Mouse (Mus musculus): Measurements from ENCODE around the gene Myo1b. TPM values are rescaled to one million over a fixed set of nuclear protein-coding genes. Genes with fewer than 3 reads are reported as not detected.

Myo1b gene
- polyA plus RNA-seq, 1 experiment from 2014 or later, result 26.2 TPM

- in situ Hi-C loops (cut with MboI; ENCODE audit: low pct_unique_long_range_greater_than_20kb), result no loop called here
- no peak for TF ChIP-seq CTCF (IDR thresholded peaks at IDR 0.05)
- no peaks in the 10 kb centered on the region for H3K27me3 ChIP-seq
- no peak for DNase-seq (ENCODE audit: low read depth, low spot score)
- POLR2A ChIA-PET, result interaction anchor here (1.1 kb wide), 1 partner anchor 14 kb away, joined by 3 read pairs; no protein-coding TSS in a partner anchor
- peak; percentile 98 for ATAC-seq
- CTCF ChIA-PET, result interaction anchor here (1.3 kb wide), 1 partner anchor 177 kb away, joined by 3 read pairs; no protein-coding TSS in a partner anchor
These were observed 94.0 kb downstream of the Myo1b start for GRCm38 (mm10) chr1:51821701-51822495.

GRCm38 (mm10) chr1:51820520-51820919, 95.4 kb downstream of the Myo1b start:
- ATAC-seq (no peak), DNase-seq (ENCODE audit: low read depth, low spot score) (no peak)
- ChIA-PET CTCF (interaction anchor here (0.9 kb wide), 1 partner anchor 20 kb away, joined by 5 read pairs; no protein-coding TSS in a partner anchor), POLR2A (no interaction called here)
- H3K27me3 ChIP-seq, result no peaks in the 10 kb centered on the region
- TF ChIP-seq CTCF (IDR thresholded peaks at IDR 0.05), result no peak
- in situ Hi-C loops (cut with MboI; ENCODE audit: low pct_unique_long_range_greater_than_20kb), result no loop called here

- H3K27me3 ChIP-seq, result no peaks in the 10 kb centered on the region
- in situ Hi-C loops (cut with MboI; ENCODE audit: low pct_unique_long_range_greater_than_20kb), result no loop called here
- ChIA-PET CTCF (interaction anchor here (0.9 kb wide), 1 partner anchor 19 kb away, joined by 5 read pairs; no protein-coding TSS in a partner anchor), POLR2A (no interaction called here)
- ATAC-seq (no peak), DNase-seq (ENCODE audit: low read depth, low spot score) (no peak)
- TF ChIP-seq CTCF (IDR thresholded peaks at IDR 0.05), result no peak
These were observed 95.8 kb downstream of the Myo1b start for GRCm38 (mm10) chr1:51820013-51820441.

- in situ Hi-C loops (cut with MboI; ENCODE audit: low pct_unique_long_range_greater_than_20kb), result no loop called here
- DNase-seq (ENCODE audit: low read depth, low spot score) (no peak), ATAC-seq (no peak)
- ChIA-PET POLR2A (no interaction called here), CTCF (interaction anchor here (1.4 kb wide), 1 partner anchor 15 kb away, joined by 3 read pairs; no protein-coding TSS in a partner anchor)
- no peaks in the 10 kb centered on the region for H3K27me3 ChIP-seq
- TF ChIP-seq CTCF (IDR thresholded peaks at IDR 0.05), result no peak
These were observed 100.2 kb downstream of the Myo1b start for GRCm38 (mm10) chr1:51815636-51816035.

- H3K27me3 ChIP-seq, result no peaks in the 10 kb centered on the region
- ChIA-PET POLR2A (interaction anchor here (1.1 kb wide), 1 partner anchor 9 kb away, joined by 3 read pairs; no protein-coding TSS in a partner anchor), CTCF (interaction anchor here (1.3 to 1.4 kb wide), 2 partner anchors 15 to 30 kb away, joined by 3 read pairs; no protein-coding TSS in a partner anchor)
- no peak for TF ChIP-seq CTCF (IDR thresholded peaks at IDR 0.05)
- ATAC-seq (no peak), DNase-seq (ENCODE audit: low read depth, low spot score) (no peak)
- in situ Hi-C loops (cut with MboI; ENCODE audit: low pct_unique_long_range_greater_than_20kb), result no loop called here
These were observed 100.8 kb downstream of the Myo1b start for GRCm38 (mm10) chr1:51814854-51815630.

GRCm38 (mm10) chr1:51808847-51809246, 107.0 kb downstream of the Myo1b start:
- TF ChIP-seq CTCF (IDR thresholded peaks at IDR 0.05), result no peak
- POLR2A ChIA-PET, result no interaction called here
- DNase-seq (ENCODE audit: low read depth, low spot score) (no peak), ATAC-seq (no peak)
- in situ Hi-C loops (cut with MboI; ENCODE audit: low pct_unique_long_range_greater_than_20kb), result no loop called here
- CTCF ChIA-PET, result no interaction called here
- no peaks in the 10 kb centered on the region for H3K27me3 ChIP-seq

DNA sequence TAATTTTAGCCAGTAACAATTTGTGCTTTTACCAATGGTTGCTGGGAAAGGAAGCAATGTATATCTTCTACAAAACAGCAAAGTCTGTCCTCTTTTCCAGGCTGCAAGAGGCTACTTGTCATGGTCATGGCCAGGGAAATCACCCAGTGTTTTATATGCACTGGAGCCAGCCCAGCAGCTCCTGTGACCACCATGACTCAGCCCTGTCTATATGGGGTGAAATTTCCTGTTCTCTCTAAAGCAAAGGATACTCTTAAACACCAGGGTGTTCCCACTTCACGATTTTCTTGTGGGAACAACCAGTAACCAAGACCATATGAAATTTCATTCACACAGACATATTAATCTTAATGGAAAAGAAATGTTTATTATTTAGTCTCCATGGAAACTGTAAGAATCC, 107.6 kb downstream of the Myo1b start:
- no peak for TF ChIP-seq CTCF (IDR thresholded peaks at IDR 0.05)
- H3K27me3 ChIP-seq, result no peaks in the 10 kb centered on the region
- ChIA-PET POLR2A (no interaction called here), CTCF (no interaction called here)
- no peak for ATAC-seq
- no peak for DNase-seq (ENCODE audit: low read depth, low spot score)
- in situ Hi-C loops (cut with MboI; ENCODE audit: low pct_unique_long_range_greater_than_20kb), result no loop called here

DNA sequence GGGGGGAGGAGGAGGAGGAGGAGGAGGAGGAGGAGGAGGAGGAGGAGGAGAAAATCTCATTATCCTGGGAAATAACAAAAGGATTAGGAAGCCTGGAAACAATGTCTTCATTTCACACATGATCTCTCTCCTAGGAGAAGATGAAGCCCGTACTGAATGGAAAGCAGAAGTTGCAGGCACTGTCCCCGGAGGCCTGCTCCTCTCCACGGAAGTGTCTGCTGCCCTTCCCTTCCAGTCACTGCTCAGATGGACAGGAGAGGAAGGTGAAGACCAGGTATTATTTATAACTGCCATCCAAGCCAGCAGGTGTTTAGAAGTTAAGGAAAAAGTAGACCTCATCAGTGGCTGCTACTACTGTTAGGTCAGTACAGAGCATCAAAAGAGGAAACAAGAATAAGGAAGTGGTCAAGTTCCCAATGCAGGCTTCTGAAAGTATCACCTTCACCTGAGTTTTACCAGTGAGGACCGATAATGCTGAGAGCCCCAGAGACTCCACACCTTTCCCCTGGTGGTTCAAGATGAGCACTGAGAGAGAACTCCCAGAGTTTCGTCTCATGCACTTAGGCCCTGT, 110.7 kb downstream of the Myo1b start:
- CTCF ChIA-PET, result no interaction called here
- TF ChIP-seq CTCF (IDR thresholded peaks at IDR 0.05), result no peak
- POLR2A ChIA-PET, result no interaction called here
- no peak for ATAC-seq
- in situ Hi-C loops (cut with MboI; ENCODE audit: low pct_unique_long_range_greater_than_20kb), result no loop called here
- no peaks in the 10 kb centered on the region for H3K27me3 ChIP-seq
- DNase-seq (ENCODE audit: low read depth, low spot score), result no peak

DNA sequence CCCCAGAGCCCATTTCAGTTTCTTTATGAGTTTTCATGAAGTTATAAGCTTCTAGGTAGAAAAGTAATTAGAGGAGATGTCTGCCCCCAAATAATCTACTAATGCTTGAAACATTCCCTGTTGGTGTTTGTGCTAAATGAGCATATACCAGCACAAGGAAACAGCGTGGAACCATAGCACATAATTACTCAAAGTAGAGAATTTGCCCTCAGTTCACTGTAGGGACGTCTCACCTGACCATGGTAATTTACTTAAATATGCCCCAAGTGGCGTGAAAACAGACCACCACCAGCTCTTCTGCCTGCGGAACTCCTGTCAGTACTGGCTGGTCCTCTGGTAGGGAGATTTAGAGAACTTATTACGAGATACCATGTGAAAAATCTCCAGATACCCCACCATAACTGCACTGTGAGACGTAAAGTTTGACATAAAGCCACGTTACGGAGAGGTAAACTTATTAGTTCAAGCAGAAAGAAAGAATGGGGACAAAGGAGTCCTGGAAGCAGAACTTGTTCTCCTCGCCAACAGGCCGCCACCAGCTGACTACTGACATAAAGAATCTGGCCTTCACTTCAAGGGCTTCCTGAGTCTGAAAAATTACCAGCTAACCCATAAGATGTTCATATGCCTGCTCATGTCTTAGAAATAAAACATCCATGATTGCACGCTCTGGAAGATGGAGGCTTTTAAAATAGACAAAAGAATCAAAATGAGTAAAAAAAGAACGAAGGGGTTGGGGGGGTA, 111.4 kb downstream of the Myo1b start:
- no peak for DNase-seq (ENCODE audit: low read depth, low spot score)
- POLR2A ChIA-PET, result no interaction called here
- in situ Hi-C loops (cut with MboI; ENCODE audit: low pct_unique_long_range_greater_than_20kb), result no loop called here
- no peak for TF ChIP-seq CTCF (IDR thresholded peaks at IDR 0.05)
- CTCF ChIA-PET, result interaction anchor here (0.6 to 1.1 kb wide), 2 partner anchors 14 to 40 kb away, joined by 3 to 4 read pairs; no protein-coding TSS in a partner anchor
- ATAC-seq, result no peak
- H3K27me3 ChIP-seq, result no peaks in the 10 kb centered on the region

DNA sequence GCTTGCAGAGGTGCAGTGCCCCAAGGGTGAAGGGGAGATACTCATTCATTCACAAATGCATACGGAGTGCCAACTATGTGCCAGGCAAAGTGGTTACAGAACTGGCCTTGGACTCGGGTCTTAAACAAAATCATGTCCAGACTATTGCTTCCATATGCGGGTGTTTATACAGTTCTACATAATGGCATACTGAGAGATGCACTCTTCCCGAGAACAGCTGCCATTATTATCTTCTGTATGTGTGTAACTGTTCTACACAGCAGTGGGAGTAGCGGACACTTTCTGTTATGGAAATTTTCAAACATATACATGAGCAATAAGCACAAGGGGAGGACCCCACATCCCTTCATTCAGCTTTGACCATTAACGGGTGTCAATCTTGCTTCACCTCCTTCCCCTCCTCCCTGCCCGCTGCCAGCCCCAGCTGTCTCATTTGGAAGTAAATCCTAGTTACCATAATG, 117.8 kb downstream of the Myo1b start:
- no peak for ATAC-seq

More for the DNA sequence above, 117.8 kb downstream of the Myo1b start:
- ChIA-PET POLR2A (no interaction called here), CTCF (no interaction called here)
- no peak for DNase-seq (ENCODE audit: low read depth, low spot score)
- in situ Hi-C loops (cut with MboI; ENCODE audit: low pct_unique_long_range_greater_than_20kb), result no loop called here
- no peaks in the 10 kb centered on the region for H3K27me3 ChIP-seq
- no peak for TF ChIP-seq CTCF (IDR thresholded peaks at IDR 0.05)

Measured in Patski (cell line).